Mouse (Mus musculus) C2C12 (cell line): Measurements from ENCODE around the gene Hoxa3. TPM values are rescaled to one million over a fixed set of nuclear protein-coding genes. Genes with fewer than 3 reads are reported as not detected.
A peak's percentile ranks its signal among the peaks of the same experiment; 100 is the strongest.

Source experiments
- H3K27me3 ChIP-seq: one replicate; pipeline ENCODE4 v1.6.1; 2011; ENCODE audit not compliant: control insufficient read depth, insufficient read depth, insufficient read length
- H3K36me3 ChIP-seq: one replicate; pipeline ENCODE4 v1.6.1; 2011; ENCODE audit not compliant: control insufficient read depth, insufficient read depth
- H3K4me3 ChIP-seq: one replicate; pipeline ENCODE4 v1.5.1; 2011; ENCODE audit warnings: mild to moderate bottlenecking, control low read depth; ENCODE audit not compliant: poor library complexity, insufficient read depth, severe bottlenecking
- H3K79me2 ChIP-seq: one replicate; pipeline ENCODE4 v1.6.1; 2011; ENCODE audit not compliant: control insufficient read depth, insufficient read depth
- H3K79me3 ChIP-seq: one replicate; pipeline ENCODE4 v1.6.1; 2011; ENCODE audit warnings: low read depth, control low read depth
- H3ac ChIP-seq: one replicate; pipeline ENCODE3; 2011; ENCODE audit warnings: low read depth; ENCODE audit not compliant: control insufficient read depth, insufficient read length
- CEBPB ChIP-seq: IDR thresholded peaks from one replicate; pipeline ENCODE4 v1.6.1; 2011; ENCODE audit warnings: low read depth, mild to moderate bottlenecking, control low read depth, moderate library complexity
- CTCF ChIP-seq: IDR thresholded peaks from one replicate; pipeline ENCODE4 v1.5.1; 2011; ENCODE audit not compliant: control insufficient read depth, insufficient read depth, insufficient read length
- FOSL1 ChIP-seq: IDR thresholded peaks from one replicate; pipeline ENCODE4 v1.8.0; 2011; ENCODE audit warnings: mild to moderate bottlenecking, low read length; ENCODE audit not compliant: poor library complexity, insufficient read depth, severe bottlenecking
- MAX ChIP-seq: IDR thresholded peaks from one replicate; pipeline ENCODE4 v1.6.1; 2011; ENCODE audit warnings: mild to moderate bottlenecking, control low read depth
- MYOD1 ChIP-seq: IDR thresholded peaks from one replicate; pipeline ENCODE4 v1.6.1; 2011; ENCODE audit warnings: low read depth; ENCODE audit not compliant: control insufficient read depth, insufficient read length
- MYOG ChIP-seq: IDR thresholded peaks from one replicate; pipeline ENCODE4 v1.6.1; 2011; ENCODE audit not compliant: control insufficient read depth, insufficient read length; ENCODE audit errors: extremely low read depth
- USF1 ChIP-seq: IDR thresholded peaks from one replicate; pipeline ENCODE4 v1.6.1; 2011; ENCODE audit warnings: low read depth, mild to moderate bottlenecking, control low read depth, moderate library complexity
- polyA plus RNA-seq: library from polyadenylated mRNA; unstranded; fragments of >200 nt; fragmentation: generic; extraction: Trizol; gene quantifications from one replicate; pipeline ENCODE4 v1.2.1, GENCODE M21; 2012; ENCODE audit warnings: missing spikeins

The Hoxa3 gene
- polyA plus RNA-seq, 1 experiment: 0.67 TPM

- Histone ChIP-seq H3K79me3 (peaks cover 75% of the 10 kb centered on the region), H3K27me3 (no peaks in the 10 kb centered on the region), H3K79me2 (peaks cover 100% of the 10 kb centered on the region), H3ac (no peak overlapping the region), H3K4me3 (no peak overlapping the region), H3K36me3 (peaks cover 8% of the 10 kb centered on the region)
- no peak for TF ChIP-seq MYOD1
- no peak for TF ChIP-seq USF1
- TF ChIP-seq FOSL1: no peak
- TF ChIP-seq MAX: no peak
- no peak for TF ChIP-seq CEBPB
- TF ChIP-seq CTCF: no peak
- TF ChIP-seq MYOG: no peak
Observed at GRCm38 (mm10) chr6:52242801-52243332, 29.7 kb upstream of the Hoxa3 start.

GRCm38 (mm10) chr6:52241001-52241621 is 28.0 kb upstream of the Hoxa3 start:
- H3K4me3 ChIP-seq: no peak overlapping the region
- peaks cover 8% of the 10 kb centered on the region for H3K36me3 ChIP-seq
- no peaks in the 10 kb centered on the region for H3K27me3 ChIP-seq
- H3K79me3 ChIP-seq: peaks cover 76% of the 10 kb centered on the region
- H3K79me2 ChIP-seq: peaks cover 100% of the 10 kb centered on the region
- TF ChIP-seq CEBPB (no peak), MYOG (no peak), USF1 (no peak), MAX (no peak), CTCF (no peak), MYOD1 (no peak), FOSL1 (no peak)
- H3ac ChIP-seq: no peak overlapping the region

GRCm38 (mm10) chr6:52240389-52241000 is 27.4 kb upstream of the Hoxa3 start, which contains the start of gene Hoxa10:
Hoxa10 (minus strand) TSS chr6:52240854.
- H3K36me3 ChIP-seq: peaks cover 8% of the 10 kb centered on the region
- peak within 1 kb of the TSS; percentile 72 for H3K4me3 ChIP-seq
- TF ChIP-seq MYOD1 (no peak), MAX (peak; percentile 52), CTCF (peak; percentile 79)
- H3ac ChIP-seq: peak within 1 kb of the TSS; percentile 83
- H3K27me3 ChIP-seq: no peaks in the 10 kb centered on the region
- H3K79me2 ChIP-seq: peaks cover 100% of the 10 kb centered on the region
- H3K79me3 ChIP-seq: peaks cover 80% of the 10 kb centered on the region

- H3K36me3 ChIP-seq: peaks cover 8% of the 10 kb centered on the region
- no peaks in the 10 kb centered on the region for H3K27me3 ChIP-seq
Observed at GRCm38 (mm10) chr6:52239625-52240388, 26.7 kb upstream of the Hoxa3 start.

GRCm38 (mm10) chr6:52238976-52239375 is 25.8 kb upstream of the Hoxa3 start:
- TF ChIP-seq MYOG: no peak
- no peak for TF ChIP-seq CEBPB
- no peak for TF ChIP-seq MAX
- TF ChIP-seq FOSL1: no peak
- no peak for TF ChIP-seq CTCF
- TF ChIP-seq MYOD1: no peak
- TF ChIP-seq USF1: no peak
- peak overlapping the region; percentile 64 for H3ac ChIP-seq
- H3K27me3 ChIP-seq: no peaks in the 10 kb centered on the region
- H3K79me3 ChIP-seq: peaks cover 81% of the 10 kb centered on the region
- peaks cover 100% of the 10 kb centered on the region for H3K79me2 ChIP-seq
- H3K4me3 ChIP-seq: peak overlapping the region; percentile 72
- H3K36me3 ChIP-seq: peaks cover 8% of the 10 kb centered on the region

More at GRCm38 (mm10) chr6:52239625-52240388, 26.7 kb upstream of the Hoxa3 start:
- TF ChIP-seq MYOG: no peak
- TF ChIP-seq USF1: no peak
- TF ChIP-seq MYOD1: no peak
- no peak for TF ChIP-seq MAX
- no peak for TF ChIP-seq FOSL1
- no peak for TF ChIP-seq CEBPB
- TF ChIP-seq CTCF: no peak
- peaks cover 82% of the 10 kb centered on the region for H3K79me3 ChIP-seq
- peak overlapping the region; percentile 83 for H3ac ChIP-seq
- H3K79me2 ChIP-seq: peaks cover 100% of the 10 kb centered on the region
- peak overlapping the region; percentile 72 for H3K4me3 ChIP-seq
